Mouse (Mus musculus) liver, embryonic 14.5 days (tissue): ENCODE data around the gene Osbp. TPM values are rescaled to one million over a fixed set of nuclear protein-coding genes. Genes with fewer than 3 reads are reported as not detected.
"Not testable (repeated sequence)": the region's sequence is repeated elsewhere in the genome, so short reads cannot be mapped to it uniquely, and the experiment has no call there.

Source experiments
- ATAC-seq: fragments of 200-750 bp; cut with Nextera tagmentation; 2 replicates; pipeline ENCODE4 v1.8.0; 2017; ENCODE audit warnings: moderate number of reproducible peaks, mild to moderate bottlenecking, moderate library complexity; ENCODE audit not compliant: insufficient read depth
- DNase-seq, 3 experiments: peaks; one replicate each; pipeline ENCODE4 v3.0.0-alpha.2; 2012 to 2013; ENCODE audit warnings: low read depth in 3 of 3, low spot score in 3 of 3
- H3K27ac ChIP-seq: fragments of 300-500 bp; sonication (generic); 2 replicates; pipeline ENCODE4 v1.5.1; 2014; ENCODE audit warnings: moderate library complexity, mild to moderate bottlenecking, control low read depth, inconsistent platforms
- H3K27me3 ChIP-seq: fragments of 300-500 bp; sonication (generic); 2 replicates; pipeline ENCODE4 v1.6.1; 2014; ENCODE audit warnings: mild to moderate bottlenecking, low read length, moderate library complexity; ENCODE audit not compliant: control insufficient read depth, insufficient read depth
- H3K36me3 ChIP-seq: fragments of 300-500 bp; sonication (generic); replicated peaks from 2 replicates; pipeline ENCODE4 v1.6.1; 2014; ENCODE audit warnings: low read depth; ENCODE audit not compliant: control insufficient read depth, insufficient read depth
- H3K4me1 ChIP-seq, 2 experiments: fragments of 200-500 bp in 1 of 2; fragments of 300-500 bp in 1 of 2; sonication (generic) in 1 of 2; replicated peaks; 2 replicates each; pipeline ENCODE4 v1.6.1; 2012 to 2014; ENCODE audit warnings: antibody characterized with exemption in 1 of 2, inconsistent platforms in 1 of 2, low read length in 1 of 2; ENCODE audit not compliant: control insufficient read depth in 2 of 2, insufficient read depth in 2 of 2
- H3K4me2 ChIP-seq: fragments of 300-500 bp; sonication (generic); 2 replicates; pipeline ENCODE4 v1.6.1; 2014; ENCODE audit warnings: low read depth, mild to moderate bottlenecking, control low read depth, moderate library complexity
- H3K4me3 ChIP-seq, 2 experiments: fragments of 200-500 bp in 1 of 2; fragments of 300-500 bp in 1 of 2; sonication (generic) in 1 of 2; 2 replicates each; pipeline ENCODE4 v1.5.1; 2012 to 2014; ENCODE audit warnings: low read depth in 2 of 2, low read length in 2 of 2, mild to moderate bottlenecking in 2 of 2, control low read depth in 1 of 2, inconsistent platforms in 1 of 2, moderate library complexity in 1 of 2; ENCODE audit not compliant: insufficient read depth in 1 of 2
- H3K9ac ChIP-seq: fragments of 300-500 bp; sonication (generic); replicated peaks from 2 replicates; pipeline ENCODE4 v1.6.1; 2014; ENCODE audit warnings: mild to moderate bottlenecking, control low read depth, moderate library complexity
- H3K9me3 ChIP-seq: fragments of 300-500 bp; sonication (generic); 2 replicates; pipeline ENCODE4 v1.6.1; 2016; ENCODE audit warnings: low read length, mixed read lengths; ENCODE audit not compliant: control insufficient read depth
- CTCF ChIP-seq: IDR thresholded peaks from 2 replicates; pipeline ENCODE4 v1.5.1; 2016; ENCODE audit warnings: antibody characterized with exemption, low read depth, control low read depth
- EP300 ChIP-seq: IDR thresholded peaks from 2 replicates; pipeline ENCODE4 v1.6.1; 2016; ENCODE audit warnings: antibody characterized with exemption, low read depth
- WGBS: fragments of 180-500 bp; shearing (Covaris S2); extraction: QIAGEN DNeasy Blood & Tissue Kit; methylation state at CpG from one replicate; pipeline ENCODE4 v1.1.7; 2014; ENCODE audit not compliant: insufficient replicate concordance; 5-methylcytosine and 5-hydroxymethylcytosine counted together
- polyA plus RNA-seq, 2 experiments: library from polyadenylated mRNA; depleted of rRNA in 1 of 2; stranded (reverse) in 1 of 2; unstranded in 1 of 2; fragments of >200 nt; fragmentation: Nextera tagmentation in 1 of 2; extraction: Ambion mirVana in 1 of 2; gene quantifications; 2 replicates each; pipeline versions ENCODE4 v1.2.1 to v1.2.3; 2012 to 2014

The Osbp gene
- polyA plus RNA-seq, 2 experiments, result 3.9 to 11.7 TPM

GRCm38 (mm10) chr19:11980471-11980870 lies 14.7 kb downstream of the Osbp start:
- Histone ChIP-seq H3K9me3 (no peaks in the 10 kb centered on the region), H3K4me3 (no peak overlapping the region), H3K4me1 (peaks cover 2 to 3% of the 10 kb centered on the region in 2 experiments), H3K27me3 (no peaks in the 10 kb centered on the region), H3K27ac (no peak overlapping the region), H3K9ac (no peak overlapping the region), H3K4me2 (no peak overlapping the region), H3K36me3 (peaks cover 80% of the 10 kb centered on the region)
- ATAC-seq (no peak), DNase-seq (no peak)
- TF ChIP-seq CTCF (no peak), EP300 (no peak)
- 74% methylated on average over 4 of the region's 4 CpGs for WGBS

GRCm38 (mm10) chr19:11984614-11985013 lies 18.9 kb downstream of the Osbp start:
- not testable (repeated sequence) for H3K4me3 ChIP-seq, DNase-seq, H3K27me3 ChIP-seq, H3K4me2 ChIP-seq, ATAC-seq, H3K4me1 ChIP-seq, H3K9me3 ChIP-seq, H3K9ac ChIP-seq, H3K27ac ChIP-seq
- H3K36me3 ChIP-seq, result peaks cover 63% of the 10 kb centered on the region
- 72% methylated on average over 5 of the region's 5 CpGs for WGBS

DNA sequence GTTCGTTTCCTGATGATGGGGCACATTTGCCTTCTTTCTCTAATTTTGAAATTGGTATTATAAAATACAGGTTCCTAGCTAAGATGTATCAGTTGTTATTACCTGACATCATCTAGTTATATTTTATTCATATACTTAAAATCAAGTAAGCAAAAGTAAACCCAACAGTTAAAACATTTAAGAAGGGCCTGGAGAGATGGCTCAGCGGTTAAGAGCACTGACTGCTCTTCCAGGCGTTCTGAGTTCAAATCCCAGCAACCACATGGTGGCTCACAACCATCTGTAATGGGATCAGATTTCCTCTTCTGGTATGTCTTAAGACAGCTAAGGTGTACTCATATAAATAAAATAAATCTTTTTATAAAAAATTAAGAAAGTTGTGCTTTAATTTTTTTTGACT lies 22.1 kb downstream of the Osbp start:
- Histone ChIP-seq H3K4me3 (no peak overlapping the region), H3K27me3 (no peaks in the 10 kb centered on the region), H3K36me3 (peaks cover 61% of the 10 kb centered on the region), H3K4me1 (no peaks in the 10 kb centered on the region), H3K9ac (no peak overlapping the region), H3K4me2 (no peak overlapping the region), H3K9me3 (no peaks in the 10 kb centered on the region), H3K27ac (no peak overlapping the region)
- TF ChIP-seq EP300 (no peak), CTCF (no peak)
- DNase-seq, result no peak
- ATAC-seq, result no peak
- WGBS, result 84% methylated on average over 3 of the region's 3 CpGs

GRCm38 (mm10) chr19:11989334-11989733 lies 23.6 kb downstream of the Osbp start:
- H3K9ac ChIP-seq, result no peak overlapping the region
- no peak overlapping the region for H3K27ac ChIP-seq
- H3K36me3 ChIP-seq, result peaks cover 50% of the 10 kb centered on the region
- no peak for TF ChIP-seq EP300
- no peak for TF ChIP-seq CTCF
- no peaks in the 10 kb centered on the region for H3K4me1 ChIP-seq
- ATAC-seq (no peak), DNase-seq (no peak)
- no peaks in the 10 kb centered on the region for H3K9me3 ChIP-seq
- no peaks in the 10 kb centered on the region for H3K27me3 ChIP-seq
- H3K4me2 ChIP-seq, result no peak overlapping the region
- no peak overlapping the region for H3K4me3 ChIP-seq
- 86% methylated on average over 7 of the region's 7 CpGs for WGBS

DNA sequence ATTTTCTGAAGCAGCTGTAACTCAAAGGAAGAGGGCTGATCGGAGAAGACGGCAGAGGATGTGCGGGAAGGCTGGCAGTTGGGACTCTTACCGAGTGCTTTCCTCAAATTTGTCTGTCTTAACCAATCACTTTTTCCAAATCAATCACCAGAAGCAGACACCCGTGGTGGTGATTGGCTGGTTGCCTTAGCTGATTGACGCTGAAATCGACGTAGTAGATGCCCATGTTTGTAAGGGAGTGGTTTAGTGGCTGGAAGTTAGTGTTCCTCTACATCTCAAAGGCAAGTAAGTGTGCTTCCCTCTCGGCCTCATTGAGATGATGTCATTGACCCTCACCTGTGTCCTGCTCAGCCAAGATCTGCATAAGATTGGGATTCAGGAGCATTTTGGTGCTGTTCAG lies 26.3 kb downstream of the Osbp start:
- H3K27me3 ChIP-seq, result no peaks in the 10 kb centered on the region
- ATAC-seq (no peak), DNase-seq (no peak)
- no peak overlapping the region for H3K9ac ChIP-seq
- no peak overlapping the region for H3K4me3 ChIP-seq
- 83% methylated on average over 9 of the region's 9 CpGs for WGBS
- H3K4me2 ChIP-seq, result no peak overlapping the region
- TF ChIP-seq CTCF, result no peak
- TF ChIP-seq EP300, result no peak
- no peak overlapping the region for H3K27ac ChIP-seq
- H3K4me1 ChIP-seq, result 0 out of 4 replicates have a peak, but pooled peaks cover 0 to 1% of the 10 kb centered on the region in 2 experiments
- no peaks in the 10 kb centered on the region for H3K9me3 ChIP-seq
- peaks cover 45% of the 10 kb centered on the region for H3K36me3 ChIP-seq
